Mouse (Mus musculus): ENCODE measurements around the gene Tlnrd1.

DNA sequence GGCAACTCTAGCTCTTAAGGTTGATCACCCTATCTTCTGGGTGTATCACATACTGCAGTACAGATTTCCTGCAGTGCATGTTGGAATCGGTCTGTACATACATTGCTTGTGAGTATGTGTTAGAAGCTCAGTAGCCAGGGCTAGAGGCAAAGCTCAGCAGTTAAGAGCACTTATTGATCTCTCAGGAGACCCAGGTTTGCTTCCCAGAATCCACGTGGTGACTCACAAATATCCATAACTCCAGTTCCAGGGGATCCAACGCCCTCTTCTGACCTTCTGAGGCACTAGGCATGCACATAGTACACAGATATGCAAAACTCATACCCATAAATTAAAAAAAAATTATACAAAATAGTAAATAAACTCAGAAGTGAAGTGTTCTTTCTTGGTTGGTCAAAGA, 7.0 kb downstream of the Tlnrd1 start:
- no peak; the same call in 1 of the 2 replicates for TF ChIP-seq CTCF (conservative IDR thresholded peaks at IDR 0.05; ENCODE audit: insufficient read depth, insufficient read length, low read depth, low read length)
- TF ChIP-seq POLR2A (IDR thresholded peaks at IDR 0.05; ENCODE audit: low read depth, low read length), result no peak

All from kidney, adult 2 months (tissue).